Mouse (Mus musculus) lung, embryonic 15.5 days (tissue): Measurements from ENCODE around the gene Ssxb8. TPM values are rescaled to one million over a fixed set of nuclear protein-coding genes. Genes with fewer than 3 reads are reported as not detected.
"Not testable (repeated sequence)": the region's sequence is repeated elsewhere in the genome, so short reads cannot be mapped to it uniquely, and the experiment has no call there.

Experiments used
- ATAC-seq: fragments of 200-750 bp; cut with Nextera tagmentation; 2 replicates; pipeline ENCODE4 v1.8.0; 2017; ENCODE audit warnings: moderate number of reproducible peaks, borderline replicate concordance; ENCODE audit not compliant: low FRiP score, low TSS enrichment; ENCODE audit errors: extremely low read depth
- H3K27ac ChIP-seq: fragments of 300-500 bp; sonication (generic); 2 replicates; pipeline ENCODE4 v1.5.1; 2015; ENCODE audit warnings: moderate library complexity, mild to moderate bottlenecking, inconsistent platforms
- H3K27me3 ChIP-seq: fragments of 300-500 bp; sonication (generic); 2 replicates; pipeline ENCODE4 v1.6.1; 2015; ENCODE audit warnings: inconsistent platforms
- H3K36me3 ChIP-seq: fragments of 300-500 bp; sonication (generic); 2 replicates; pipeline ENCODE4 v1.6.1; 2015; ENCODE audit warnings: inconsistent platforms
- H3K4me1 ChIP-seq: fragments of 300-500 bp; sonication (generic); 2 replicates; pipeline ENCODE4 v1.6.1; 2015; ENCODE audit warnings: inconsistent platforms
- H3K4me2 ChIP-seq: fragments of 300-500 bp; sonication (generic); 2 replicates; pipeline ENCODE4 v1.6.1; 2015; ENCODE audit warnings: inconsistent platforms, mild to moderate bottlenecking, moderate library complexity
- H3K4me3 ChIP-seq: fragments of 300-500 bp; sonication (generic); 2 replicates; pipeline ENCODE4 v1.5.1; 2015; ENCODE audit warnings: mild to moderate bottlenecking, inconsistent platforms
- H3K9ac ChIP-seq: fragments of 300-500 bp; sonication (generic); 2 replicates; pipeline ENCODE4 v1.6.1; 2015; ENCODE audit warnings: inconsistent platforms
- H3K9me3 ChIP-seq: fragments of 300-500 bp; sonication (generic); 2 replicates; pipeline ENCODE4 v1.6.1; 2016; ENCODE audit warnings: inconsistent platforms
- WGBS: fragments of 180-500 bp; shearing (Covaris S2); methylation state at CpG from one replicate; pipeline ENCODE4 v1.1.7; 2015; 5-methylcytosine and 5-hydroxymethylcytosine counted together
- polyA plus RNA-seq: library from polyadenylated mRNA; unstranded; fragments of >200 nt; fragmentation: Nextera tagmentation; extraction: Ambion mirVana; gene quantifications from 2 replicates; pipeline ENCODE4 v1.2.1, GENCODE M21; 2015

Gene Ssxb8
- not detected in 2 replicates for polyA plus RNA-seq

GRCm38 (mm10) chrX:8690744-8691143 lies at the start of gene Ssxb8:
Gene Ssxb8 (minus strand): TSS chrX:8690844.
- H3K9ac ChIP-seq, H3K4me3 ChIP-seq, H3K27ac ChIP-seq, H3K27me3 ChIP-seq, H3K36me3 ChIP-seq, H3K9me3 ChIP-seq, ATAC-seq, H3K4me2 ChIP-seq, H3K4me1 ChIP-seq: not testable (repeated sequence)
- WGBS: 67% methylated on average over 1 of the region's 1 CpGs

GRCm38 (mm10) chrX:8732907-8733306 lies 42.3 kb upstream of the Ssxb8 start:
- Histone ChIP-seq H3K4me2 (no peak overlapping the region), H3K4me3 (no peak overlapping the region), H3K9ac (no peak overlapping the region), H3K9me3 (no peaks in the 10 kb centered on the region), H3K27ac (no peak overlapping the region), H3K27me3 (no peaks in the 10 kb centered on the region), H3K36me3 (no peaks in the 10 kb centered on the region), H3K4me1 (no peaks in the 10 kb centered on the region)
- 43% methylated on average over 5 of the region's 5 CpGs for WGBS
- ATAC-seq: no peak

- H3K9ac ChIP-seq: no peak overlapping the region
- H3K27ac ChIP-seq: no peak overlapping the region
- no peak overlapping the region for H3K4me2 ChIP-seq
- no peak for ATAC-seq
- H3K4me1 ChIP-seq: no peaks in the 10 kb centered on the region
- no peaks in the 10 kb centered on the region for H3K36me3 ChIP-seq
- no peaks in the 10 kb centered on the region for H3K9me3 ChIP-seq
- 70% methylated on average over 4 of the region's 4 CpGs for WGBS
- H3K4me3 ChIP-seq: no peak overlapping the region
- no peaks in the 10 kb centered on the region for H3K27me3 ChIP-seq
Measured at GRCm38 (mm10) chrX:8663085-8663484, 27.6 kb downstream of the Ssxb8 start.

Other genes starting within 250 kb of the Ssxb8 start
- gene Ssxb2, start 229.1 kb downstream of the Ssxb8 start, polyA plus RNA-seq: not detected in 2 replicates
- not detected in 2 replicates for gene Gm14459, start 165.9 kb downstream of the Ssxb8 start, polyA plus RNA-seq
- gene Ssxb6, start 142.6 kb downstream of the Ssxb8 start, polyA plus RNA-seq: not detected in 2 replicates
- gene Ssxb3, start 99.0 kb downstream of the Ssxb8 start, polyA plus RNA-seq: not detected in 2 replicates
- not detected in 2 replicates for gene Ssx9, start 57.6 kb upstream of the Ssxb8 start, polyA plus RNA-seq
- gene Ssxb5, start 112.8 kb upstream of the Ssxb8 start, polyA plus RNA-seq: not detected in 2 replicates
- gene Gm6592, start 153.2 kb upstream of the Ssxb8 start, polyA plus RNA-seq: not detected in 2 replicates
- not detected in 2 replicates for gene Gm5751, start 183.4 kb upstream of the Ssxb8 start, polyA plus RNA-seq
- gene B630019K06Rik, start 201.5 kb upstream of the Ssxb8 start, polyA plus RNA-seq: 5.1 and 5.3 TPM in 2 replicates